Mouse (Mus musculus): ENCODE data around the gene Pdcl3. TPM values are rescaled to one million over a fixed set of nuclear protein-coding genes. Genes with fewer than 3 reads are reported as not detected.

The Pdcl3 gene
- total RNA-seq (2021) = 10 to 100 TPM; 74.6 to 82.2 TPM
- long read RNA-seq, experiment 1, transcript Pdcl3-201 (6 exons, 3,914 nt) = major isoform, 62 of 65 reads
- long read RNA-seq, experiment 1, partial matches to known transcripts = 2 of 65 reads
- long read RNA-seq, experiment 1, other reads (novel, unspliced or antisense) = 1 of 65 reads
- long read RNA-seq, experiment 2, transcript Pdcl3-201 (6 exons, 3,914 nt) = major isoform, 56 of 59 reads
- long read RNA-seq, experiment 2, partial matches to known transcripts = 0 of 59 reads
- long read RNA-seq, experiment 2, other reads (novel, unspliced or antisense) = 1 of 59 reads

- DNase-seq (ENCODE audit: low spot score) = no peak
Measured at GRCm38 (mm10) chr1:38985308-38985707, at the start of gene Pdcl3. TSS of gene Pdcl3 (plus strand) at chr1:38985608.

GRCm38 (mm10) chr1:38936780-38937179 is 48.6 kb upstream of the Pdcl3 start:
- DNase-seq (ENCODE audit: low spot score) = peak; percentile 4

GRCm38 (mm10) chr1:38938849-38939248 is 46.6 kb upstream of the Pdcl3 start, which contains the start of gene Nms:
TSS of gene Nms (plus strand) at chr1:38939149.
- DNase-seq (ENCODE audit: low spot score) = no peak

- no peak for DNase-seq (ENCODE audit: low spot score)
Measured at GRCm38 (mm10) chr1:38939608-38940007, 45.8 kb upstream of the Pdcl3 start.

GRCm38 (mm10) chr1:38956457-38956856 is 29.0 kb upstream of the Pdcl3 start:
- no peak for DNase-seq (ENCODE audit: low spot score)

GRCm38 (mm10) chr1:38969116-38969515 is 16.3 kb upstream of the Pdcl3 start:
- DNase-seq (ENCODE audit: low spot score) = no peak

- DNase-seq (ENCODE audit: low spot score) = no peak
Measured at GRCm38 (mm10) chr1:38971712-38972111, 13.7 kb upstream of the Pdcl3 start.

GRCm38 (mm10) chr1:38972986-38973592 is 12.3 kb upstream of the Pdcl3 start:
- DNase-seq (ENCODE audit: low spot score) = no peak

- DNase-seq (ENCODE audit: low spot score) = peak; percentile 8
Measured at GRCm38 (mm10) chr1:38979953-38980352, 5.5 kb upstream of the Pdcl3 start.

- no peak for DNase-seq (ENCODE audit: low spot score)
Measured at GRCm38 (mm10) chr1:38983870-38984269, 1.5 kb upstream of the Pdcl3 start.

GRCm38 (mm10) chr1:38987080-38987864 is 1.9 kb downstream of the Pdcl3 start:
- DNase-seq (ENCODE audit: low spot score) = peak; percentile 98

- DNase-seq (ENCODE audit: low spot score) = no peak
Measured at GRCm38 (mm10) chr1:38987865-38988211, 2.4 kb downstream of the Pdcl3 start.

GRCm38 (mm10) chr1:38988357-38988756 is 2.9 kb downstream of the Pdcl3 start:
- DNase-seq (ENCODE audit: low spot score) = no peak

GRCm38 (mm10) chr1:38992365-38992764 is 7.0 kb downstream of the Pdcl3 start:
- DNase-seq (ENCODE audit: low spot score) = no peak

- DNase-seq (ENCODE audit: low spot score) = peak; percentile 80
Measured at GRCm38 (mm10) chr1:39001106-39001505, 15.7 kb downstream of the Pdcl3 start.

GRCm38 (mm10) chr1:39005751-39006354 is 20.4 kb downstream of the Pdcl3 start:
- no peak for DNase-seq (ENCODE audit: low spot score)

GRCm38 (mm10) chr1:39006830-39007829 is 21.7 kb downstream of the Pdcl3 start:
- no peak for DNase-seq (ENCODE audit: low spot score)

- DNase-seq (ENCODE audit: low spot score) = peak; percentile 83
Measured at GRCm38 (mm10) chr1:39010583-39011021, 25.2 kb downstream of the Pdcl3 start.

- no peak for DNase-seq (ENCODE audit: low spot score)
Measured at GRCm38 (mm10) chr1:39012576-39012975, 27.2 kb downstream of the Pdcl3 start.

GRCm38 (mm10) chr1:39013843-39014242 is 28.4 kb downstream of the Pdcl3 start:
- no peak for DNase-seq (ENCODE audit: low spot score)

- DNase-seq (ENCODE audit: low spot score) = no peak
Measured at GRCm38 (mm10) chr1:39015529-39015928, 30.1 kb downstream of the Pdcl3 start.

Data from gastrocnemius, adult 18-20 months (tissue).